Mouse (Mus musculus) cerebellum, adult 9-11 months (tissue): ENCODE data around the gene Tmem230.
"Not testable (repeated sequence)": the region's sequence is repeated elsewhere in the genome, so short reads cannot be mapped to it uniquely, and the experiment has no call there.

ENCODE experiments used
- DNase-seq: peaks from one replicate; pipeline ENCODE4 v3.0.0; 2022

The Tmem230 gene

DNA sequence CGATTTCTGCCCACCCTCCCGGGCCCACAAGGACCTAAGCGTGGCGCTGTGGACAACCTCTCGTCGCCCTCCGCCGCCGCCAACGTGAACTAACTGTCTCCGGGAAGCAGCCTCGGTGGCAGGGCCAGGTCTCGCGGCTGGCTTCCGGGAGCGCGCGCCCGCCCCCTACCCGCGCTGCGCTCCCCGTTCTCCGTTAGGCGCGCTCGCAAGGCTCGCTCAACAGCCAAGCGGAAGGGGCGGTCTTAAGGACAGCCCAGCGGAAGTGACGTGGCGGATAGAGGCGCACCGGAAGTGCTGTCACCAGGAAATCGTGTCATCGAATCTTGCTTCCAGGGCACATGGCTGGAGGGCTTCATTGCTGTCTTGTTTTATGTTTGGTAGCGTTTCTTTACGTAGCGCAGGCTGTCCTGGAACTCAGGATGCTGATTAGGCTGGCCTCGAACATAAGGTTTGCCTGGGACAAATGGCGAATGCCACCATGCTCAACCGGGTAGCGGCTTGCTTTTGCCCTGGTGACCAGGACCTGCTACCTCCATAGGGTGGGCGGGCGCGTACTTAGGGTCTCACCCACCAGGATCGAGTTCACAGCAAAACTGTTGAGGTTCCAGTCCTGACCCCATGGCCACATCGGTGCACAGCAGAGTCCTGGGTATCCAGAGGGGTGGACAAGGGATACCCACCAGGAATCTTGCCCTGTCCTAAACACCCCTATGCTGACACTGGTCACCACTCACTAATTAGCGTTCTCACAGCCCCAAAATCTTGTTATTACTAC, at the start of gene Tmem230:
Gene Tmem230 (minus strand): TSS at position 269 of the 775 bp plus-strand sequence.
- peak; percentile 94 for DNase-seq

DNA sequence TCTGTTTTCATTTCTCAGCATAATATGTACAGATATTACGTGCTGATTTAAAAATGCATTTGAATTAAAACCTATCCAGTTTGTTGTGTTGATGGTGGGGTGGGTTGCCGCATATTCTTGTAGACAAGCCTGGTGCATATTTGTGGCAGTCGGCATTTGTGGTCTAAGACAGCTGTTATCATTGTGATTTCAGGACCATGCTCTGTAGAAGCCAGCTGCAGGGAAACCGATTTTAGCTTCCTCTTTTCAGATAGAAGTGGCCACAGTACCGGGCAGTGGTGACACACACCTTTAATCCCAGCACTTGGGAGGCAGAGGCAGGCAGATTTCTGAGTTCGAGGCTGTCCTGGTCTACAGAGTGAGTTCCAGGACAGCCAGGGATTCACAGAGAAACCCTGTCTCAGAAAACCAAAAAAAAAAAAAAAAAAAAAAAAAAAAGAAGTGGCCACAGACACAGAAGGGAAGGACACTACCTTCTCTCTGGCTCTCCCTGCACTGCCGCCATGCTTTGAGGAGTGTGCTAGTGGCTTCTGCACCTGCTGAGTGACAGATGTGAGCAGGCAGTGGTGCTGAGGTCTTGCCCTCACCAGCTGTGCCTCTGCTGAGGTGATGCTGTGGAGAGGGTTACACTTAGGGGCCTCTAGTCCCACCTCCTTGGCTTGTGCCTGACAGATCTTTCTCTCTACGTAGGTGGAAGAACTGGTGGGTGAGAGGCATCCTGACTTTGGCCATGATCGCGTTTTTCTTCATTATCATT, 46.3 kb upstream of the Tmem230 start:
- DNase-seq = no peak

- peak; percentile 82 for DNase-seq
Measured at GRCm38 (mm10) chr2:132292083-132292482, 44.5 kb upstream of the Tmem230 start.

DNA sequence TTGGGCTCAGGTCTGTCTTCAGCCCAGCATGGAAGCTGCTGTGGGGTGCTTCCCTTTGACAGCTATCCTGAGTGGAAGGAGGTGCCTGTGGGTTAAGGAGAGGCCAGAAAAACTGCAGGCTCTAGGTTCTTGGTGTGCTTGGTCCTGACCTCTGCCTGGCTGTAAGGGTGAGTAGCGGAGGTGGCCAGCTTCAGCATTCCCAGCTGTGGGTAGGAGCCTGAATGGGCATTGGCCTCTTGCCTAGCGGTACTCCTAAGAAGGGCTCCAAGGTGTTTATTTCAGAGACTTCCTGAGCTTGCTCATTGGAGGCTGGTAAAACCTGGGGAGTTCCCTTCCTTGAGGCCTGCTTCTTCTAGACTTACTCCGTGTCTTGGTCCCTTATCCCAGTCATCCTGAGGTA, 43.7 kb upstream of the Tmem230 start:
- peak; percentile 53 for DNase-seq

DNA sequence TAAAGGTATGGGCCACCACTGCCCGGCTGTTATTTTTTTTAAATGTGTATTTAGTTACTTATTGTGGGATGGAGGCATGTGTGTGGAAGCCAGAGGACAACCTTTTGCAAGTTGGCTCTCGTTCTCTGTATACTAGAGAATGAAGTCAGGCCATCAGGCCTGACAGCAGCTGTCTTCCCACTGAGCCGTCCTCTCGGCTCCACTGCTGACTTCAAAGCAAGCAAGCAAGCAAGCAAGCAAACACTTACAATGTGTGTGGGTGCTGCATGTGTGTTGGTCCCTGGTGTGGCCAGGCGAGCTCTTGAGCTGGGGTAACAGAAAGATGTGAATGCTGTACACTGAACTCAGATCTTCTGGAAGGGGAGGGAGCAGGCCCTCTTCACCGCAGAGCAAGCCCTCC, 43.2 kb upstream of the Tmem230 start:
- DNase-seq = no peak

GRCm38 (mm10) chr2:132289213-132289612, 41.6 kb upstream of the Tmem230 start:
- DNase-seq = not testable (repeated sequence)

GRCm38 (mm10) chr2:132286376-132287076, 38.9 kb upstream of the Tmem230 start:
- DNase-seq = peak; percentile 77

- not testable (repeated sequence) for DNase-seq
Measured at GRCm38 (mm10) chr2:132285722-132286121, 38.1 kb upstream of the Tmem230 start.

DNA sequence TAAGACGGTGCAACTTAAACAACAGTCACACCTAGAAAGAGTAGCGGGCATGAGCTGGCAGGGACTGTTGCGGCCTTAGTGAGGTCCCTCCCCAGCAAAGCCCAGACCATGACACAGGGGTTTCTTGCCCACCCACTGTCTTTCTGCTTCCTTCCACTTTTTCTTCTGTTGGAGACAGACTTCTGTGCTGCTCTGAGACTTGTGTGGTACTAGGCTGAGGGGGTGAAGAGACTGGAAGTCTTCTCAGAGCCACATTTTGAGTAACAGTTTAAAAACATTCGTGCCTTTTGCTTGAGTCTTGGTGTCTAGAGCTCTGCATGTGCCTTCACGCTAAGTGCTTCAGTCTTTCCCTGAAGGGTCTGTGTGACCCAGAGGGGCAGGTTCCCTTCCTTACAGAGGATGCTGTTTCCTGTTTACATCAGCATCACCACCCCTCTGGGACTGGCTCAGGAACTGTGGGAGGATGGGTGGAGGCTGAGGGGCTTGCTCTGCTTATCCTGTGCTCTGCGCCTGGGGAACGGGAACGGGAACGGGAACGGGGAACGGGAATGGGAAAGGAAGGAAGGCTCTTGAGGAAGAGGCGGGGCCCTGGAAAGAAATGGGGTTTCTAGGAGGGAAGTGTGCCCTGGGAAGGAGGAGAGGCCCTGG, 37.0 kb upstream of the Tmem230 start:
- no peak for DNase-seq

DNA sequence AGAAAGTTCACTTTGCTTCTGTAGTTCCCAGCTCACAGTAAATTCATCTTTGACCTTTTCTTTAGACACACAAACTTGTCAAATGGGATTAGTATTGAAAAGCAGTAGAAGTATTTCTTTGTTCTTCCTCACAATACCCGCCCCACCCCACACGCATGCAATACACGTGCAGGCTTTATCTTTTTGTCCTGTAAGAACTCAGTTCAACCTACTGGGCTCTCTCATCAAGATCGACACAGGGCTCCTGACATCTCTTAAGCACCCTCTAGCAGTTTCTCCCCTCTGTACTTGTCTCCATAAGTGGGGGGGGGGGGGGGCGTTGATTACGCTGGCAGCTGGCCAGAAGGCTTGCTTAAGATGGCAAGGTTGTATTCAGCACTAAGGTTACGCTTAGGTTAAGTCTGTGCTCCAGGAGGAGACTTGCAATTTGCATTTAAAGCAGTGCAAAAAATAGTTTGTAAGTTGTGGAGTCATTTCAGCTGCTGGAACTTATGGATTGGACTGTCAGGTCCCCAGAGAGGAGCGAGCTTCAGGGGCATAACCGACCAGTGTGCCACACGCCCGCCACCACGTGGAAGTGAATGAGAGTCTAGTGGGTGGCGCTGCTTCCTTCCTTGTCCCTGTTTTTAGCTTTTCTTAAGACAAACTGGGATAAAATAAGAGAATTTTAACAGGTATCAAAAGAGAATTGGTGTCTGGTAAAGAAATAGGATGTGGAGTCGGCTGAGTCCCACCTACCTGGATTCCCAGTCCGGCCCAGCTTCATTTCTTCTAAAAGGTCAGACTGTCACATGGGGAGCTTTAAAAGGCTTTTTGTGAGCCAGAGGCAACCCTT, 35.8 kb upstream of the Tmem230 start:
- DNase-seq = no peak

GRCm38 (mm10) chr2:132282453-132283174, 35.0 kb upstream of the Tmem230 start:
- DNase-seq = no peak

GRCm38 (mm10) chr2:132281560-132282452, 34.2 kb upstream of the Tmem230 start:
- DNase-seq = no peak

DNA sequence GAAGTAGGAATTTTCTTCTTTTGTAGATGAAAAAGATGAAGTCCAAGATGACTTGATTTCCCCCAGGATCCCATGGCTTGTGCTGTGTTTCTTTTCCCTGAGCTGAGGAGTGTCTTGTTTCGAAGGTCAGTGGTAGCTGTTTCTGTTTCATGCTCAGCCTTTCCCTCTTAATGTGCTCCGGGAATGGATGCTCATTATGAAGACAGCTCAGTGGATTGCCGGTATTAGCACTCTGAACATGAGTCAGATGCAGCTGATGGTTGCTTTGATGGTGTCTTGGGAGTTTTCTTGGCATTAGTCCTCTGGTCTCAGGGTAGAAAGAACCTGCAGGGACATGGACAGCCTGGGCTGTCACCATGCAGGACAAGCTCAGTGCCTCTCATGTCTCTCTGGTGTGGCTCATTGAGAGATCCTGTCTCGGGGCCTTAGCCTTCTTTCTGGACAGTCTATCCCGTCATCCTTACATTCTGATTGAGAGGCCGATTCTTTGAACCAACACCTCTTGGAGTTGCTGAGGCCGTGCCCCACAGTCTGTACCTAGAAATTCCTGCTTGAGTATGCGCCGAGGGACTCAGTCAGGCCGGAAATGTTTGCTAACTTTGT, 33.0 kb upstream of the Tmem230 start:
- DNase-seq = no peak

DNA sequence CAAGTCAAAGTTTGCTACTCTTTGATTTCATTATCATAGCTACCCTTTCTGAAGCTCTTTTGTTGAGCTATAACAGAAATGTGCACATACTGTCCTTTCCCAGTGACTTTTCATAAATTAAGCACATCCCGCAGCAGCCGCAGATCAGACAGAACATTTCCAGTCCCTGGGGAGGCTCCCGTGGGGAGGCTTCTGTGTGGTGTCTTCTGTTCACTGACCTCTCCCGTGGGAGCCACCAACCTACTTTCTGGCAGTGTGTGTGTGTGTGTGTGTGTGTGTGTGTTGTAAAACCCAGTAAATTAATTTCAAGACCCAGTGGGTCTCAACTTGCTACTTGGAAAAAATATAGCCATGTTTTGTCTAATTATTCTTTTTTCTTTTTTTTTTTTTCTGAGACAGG, 32.4 kb upstream of the Tmem230 start:
- no peak for DNase-seq

- DNase-seq = no peak
Measured at GRCm38 (mm10) chr2:132279336-132279882, 31.8 kb upstream of the Tmem230 start.

DNA sequence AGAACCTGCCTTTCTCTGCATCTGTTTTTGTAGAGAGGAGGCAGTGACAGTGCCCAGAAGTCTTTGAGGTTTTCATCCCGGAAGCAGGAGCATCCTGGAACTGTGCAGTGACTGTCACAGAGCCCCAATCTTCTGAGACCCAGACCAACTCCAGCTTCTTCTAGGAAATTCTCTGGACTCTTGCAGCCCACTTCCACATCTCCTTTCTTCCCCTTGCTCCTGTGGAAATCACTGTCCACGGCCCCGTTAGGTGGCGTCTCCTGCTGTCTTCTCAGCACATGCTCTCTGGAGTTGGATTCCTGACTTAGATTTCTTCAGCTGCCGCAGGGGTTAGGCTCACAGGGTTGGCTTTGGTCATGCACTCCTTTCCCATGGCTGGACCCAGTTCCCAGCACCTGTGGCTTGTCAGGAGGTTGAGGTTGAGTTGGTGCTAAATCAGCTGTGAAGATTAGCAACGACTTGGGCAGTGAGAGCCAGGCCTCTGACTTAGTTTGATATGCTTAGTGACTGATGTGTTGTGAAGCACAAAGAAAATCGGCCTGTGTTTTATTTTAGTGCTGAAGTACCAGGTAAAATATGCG, 30.8 kb upstream of the Tmem230 start:
- no peak for DNase-seq

- no peak for DNase-seq
Measured at GRCm38 (mm10) chr2:132276249-132276648, 28.6 kb upstream of the Tmem230 start.

DNA sequence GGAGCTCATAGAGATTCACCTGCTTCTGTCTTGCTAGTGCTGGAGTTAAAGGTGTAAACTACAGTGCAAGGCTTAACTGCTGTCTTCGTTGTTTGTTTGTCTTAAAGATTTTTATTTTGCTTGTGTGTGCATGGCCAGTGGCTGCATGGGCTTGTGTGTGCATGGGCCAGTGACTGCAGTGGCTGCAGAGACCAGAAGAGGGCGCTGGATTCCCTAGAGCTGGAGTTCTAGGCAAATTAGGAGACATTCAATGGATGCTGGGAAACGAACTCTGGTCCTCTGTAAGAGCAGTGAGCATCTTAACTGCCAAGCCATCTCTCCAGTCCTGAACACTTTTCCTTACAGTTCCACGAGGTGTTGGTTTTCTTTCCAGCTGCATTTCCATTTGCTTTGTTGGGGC, 27.9 kb upstream of the Tmem230 start:
- no peak for DNase-seq

GRCm38 (mm10) chr2:132272694-132273389, 25.2 kb upstream of the Tmem230 start:
- DNase-seq = no peak
